Comparison of ENCODE assay signal across 35 mouse cellular contexts in the genomic region with DNA sequence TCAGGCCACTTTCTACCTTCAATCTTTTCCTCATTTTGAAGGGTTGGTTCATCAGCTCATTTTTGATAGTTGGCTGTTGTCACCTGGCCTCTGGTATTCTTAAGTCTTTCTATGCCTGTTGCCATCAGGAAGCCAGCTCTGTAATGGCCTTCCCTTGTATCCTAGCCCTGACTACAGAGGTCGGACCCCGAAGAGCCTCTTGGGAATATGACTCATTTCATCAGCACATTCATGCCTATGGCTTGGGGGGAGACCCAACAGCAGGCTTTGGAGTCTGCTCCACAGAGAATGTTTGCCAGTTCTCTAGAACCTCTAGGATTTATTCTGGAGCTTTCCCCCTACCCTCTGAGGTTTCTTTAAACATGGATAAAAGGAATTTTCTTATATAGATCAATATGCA. TPM values are rescaled to one million over a fixed set of nuclear protein-coding genes. Genes with fewer than 3 reads are reported as not detected.
"Had no signal": no experiment of that assay in that cellular context is flagged by ENCODE, and none has a peak within 500 bp of the region (broad histone marks: within the 10 kb centered on the region; RNA-seq: fewer than 3 reads in every experiment).

No protein-coding gene starts in this region.

- H3K4me1 ChIP-seq: embryonic facial prominence, embryonic 10.5 days; embryonic facial prominence, embryonic 12.5 days; embryonic facial prominence, embryonic 13.5 days; embryonic facial prominence, embryonic 15.5 days; forebrain, embryonic 10.5 days; forebrain, embryonic 12.5 days; forebrain, embryonic 15.5 days had no signal

- H3K36me3 ChIP-seq: embryonic facial prominence, embryonic 10.5 days; embryonic facial prominence, embryonic 12.5 days; embryonic facial prominence, embryonic 13.5 days; embryonic facial prominence, embryonic 15.5 days; forebrain, embryonic 10.5 days; forebrain, embryonic 12.5 days; forebrain, embryonic 15.5 days had no signal

- DNase-seq: cerebellum, adult 9-10 months; cerebellum, adult 9-11 months; cerebellum, postnatal 10 days; cerebellum, postnatal 14 days; cerebellum, postnatal 25 days; cerebellum, postnatal 36 days; embryo, embryonic 11 days; forebrain, postnatal 0 days; gastrocnemius, adult 2 months; gastrocnemius, postnatal 10 days; gastrocnemius, postnatal 14 days; gastrocnemius, postnatal 25 days; gastrocnemius, postnatal 36 days; heart, adult 11 months; heart, adult 18-20 months; heart, adult 2 months had no signal

- H3K27ac ChIP-seq: embryonic facial prominence, embryonic 10.5 days; embryonic facial prominence, embryonic 12.5 days; embryonic facial prominence, embryonic 13.5 days; embryonic facial prominence, embryonic 15.5 days; forebrain, embryonic 10.5 days; forebrain, embryonic 12.5 days; forebrain, embryonic 13.5 days; forebrain, embryonic 15.5 days; gastrocnemius, adult 2 months; heart, adult 2 months had no signal

- H3K27me3 ChIP-seq: embryonic facial prominence, embryonic 12.5 days; embryonic facial prominence, embryonic 13.5 days; embryonic facial prominence, embryonic 15.5 days; forebrain, embryonic 12.5 days; forebrain, embryonic 13.5 days; forebrain, embryonic 15.5 days had no signal

- H3K4me3 ChIP-seq: embryonic facial prominence, embryonic 10.5 days; embryonic facial prominence, embryonic 12.5 days; embryonic facial prominence, embryonic 13.5 days; embryonic facial prominence, embryonic 15.5 days; erythroblast, embryonic 14.5 days; forebrain, embryonic 10.5 days; forebrain, embryonic 12.5 days; forebrain, embryonic 13.5 days; forebrain, embryonic 15.5 days; gastrocnemius, adult 2 months; heart, adult 2 months had no signal

- H3K9ac ChIP-seq: embryonic facial prominence, embryonic 12.5 days; embryonic facial prominence, embryonic 13.5 days; embryonic facial prominence, embryonic 15.5 days; forebrain, embryonic 12.5 days; forebrain, embryonic 13.5 days; forebrain, embryonic 15.5 days; forebrain, postnatal 0 days had no signal

- H3K9me3 ChIP-seq: embryonic facial prominence, embryonic 10.5 days; embryonic facial prominence, embryonic 12.5 days; embryonic facial prominence, embryonic 13.5 days; embryonic facial prominence, embryonic 15.5 days; forebrain, embryonic 10.5 days; forebrain, embryonic 12.5 days; forebrain, embryonic 13.5 days; forebrain, embryonic 15.5 days had no signal

- H3K4me2 ChIP-seq: embryonic facial prominence, embryonic 12.5 days; embryonic facial prominence, embryonic 13.5 days; embryonic facial prominence, embryonic 15.5 days; forebrain, embryonic 12.5 days; forebrain, embryonic 13.5 days; forebrain, embryonic 15.5 days had no signal

RNA-seq across cellular contexts. Expression of a gene that starts 8.1 kb away (rescaled TPM):
- total RNA-seq: common myeloid progenitor, adult 5-6 weeks; gastrocnemius, adult 18-20 months; gastrocnemius, adult 2 months; gastrocnemius, adult 8-10 months; gastrocnemius, postnatal 4 days; granulocyte monocyte progenitor cell, adult 5-6 weeks had no signal
- polyA plus RNA-seq: erythroblast, embryonic 14.5 days had no signal

RNA-seq across cellular contexts. Expression of a gene that starts 15.9 kb away (rescaled TPM):
- total RNA-seq: forebrain, postnatal 0 days; gastrocnemius, adult 18-20 months; gastrocnemius, adult 2 months; gastrocnemius, adult 8-10 months; gastrocnemius, postnatal 14 days; gastrocnemius, postnatal 25 days; gastrocnemius, postnatal 36 days; gastrocnemius, postnatal 4 days; heart, adult 18-20 months; heart, adult 2 months had no signal
- polyA plus RNA-seq: cortical plate, adult 2 months; embryonic facial prominence, embryonic 10.5 days; embryonic facial prominence, embryonic 11.5 days; embryonic facial prominence, embryonic 13.5 days; erythroblast, embryonic 14.5 days; forebrain, embryonic 10.5 days; forebrain, embryonic 11.5 days; forebrain, embryonic 12.5 days; forebrain, embryonic 13.5 days; forebrain, embryonic 15.5 days; forebrain, embryonic 16.5 days; frontal cortex, adult 2 months; heart, adult 2 months had no signal
